Mouse (Mus musculus) kidney, adult 2 months (tissue): ENCODE data around the gene Desi1.

Experiments
- CTCF ChIP-seq: fragments of 200-500 bp; conservative IDR thresholded peaks from 2 replicates; pipeline ENCODE4 v1.5.1; 2011; ENCODE audit warnings: low read depth, mild to moderate bottlenecking, control low read depth, low read length, moderate library complexity, mixed read lengths; ENCODE audit not compliant: insufficient read depth, insufficient read length
- POLR2A ChIP-seq: fragments of 200-500 bp; IDR thresholded peaks from one replicate; pipeline ENCODE4 v1.6.1; 2011; ENCODE audit warnings: low read depth, low read length, control low read depth

- TF ChIP-seq CTCF (no peak), POLR2A (no peak)
Measured at GRCm38 (mm10) chr15:81980321-81980720, 53.3 kb downstream of the Desi1 start, which contains the start of gene 1700029P11Rik.
